Mouse (Mus musculus): ENCODE data around the gene Grap. TPM values are rescaled to one million over a fixed set of nuclear protein-coding genes. Genes with fewer than 3 reads are reported as not detected.

Grap gene
- polyA plus RNA-seq, 1 experiment, result 5.8 TPM

DNA sequence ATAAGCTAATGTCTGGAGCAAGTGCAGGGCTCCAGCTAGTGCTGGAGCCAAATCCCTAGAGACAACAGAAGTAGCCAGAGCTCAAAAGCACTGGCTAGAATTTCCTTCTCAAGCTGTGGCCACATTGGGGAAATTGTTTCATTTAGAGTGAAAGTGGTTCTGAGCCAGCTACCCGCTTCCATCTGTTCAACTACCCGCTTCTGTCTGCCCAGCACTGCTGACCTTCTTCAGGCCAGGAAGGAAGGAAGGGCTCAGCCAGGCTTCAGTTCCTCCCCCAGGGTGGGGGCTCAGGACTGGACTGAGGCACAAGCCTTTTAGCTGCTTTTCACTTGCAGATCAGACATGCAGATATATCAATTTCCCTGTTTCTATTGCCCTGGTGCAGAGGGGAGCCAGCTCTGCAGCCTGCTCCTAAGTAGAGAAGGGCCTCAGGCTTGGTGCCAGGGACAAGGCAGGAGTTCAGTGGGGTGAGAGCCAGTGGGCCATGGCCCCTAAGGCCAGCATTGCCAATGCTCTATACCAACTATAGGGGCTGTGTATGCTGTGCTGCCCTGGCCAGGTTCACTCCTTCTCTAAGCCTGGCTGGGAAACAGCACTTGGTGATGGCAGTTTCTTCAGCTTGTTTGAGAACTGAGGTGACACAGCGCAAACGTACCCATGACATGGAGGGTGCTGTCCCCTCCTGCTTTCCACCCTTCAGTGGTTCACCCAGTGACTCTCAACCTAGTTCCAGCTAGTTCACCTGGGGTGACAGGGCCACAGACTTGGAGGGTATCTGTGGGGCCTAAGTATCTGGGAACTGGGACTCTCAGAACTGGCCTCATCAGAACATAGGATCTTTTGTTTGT is 6.2 kb downstream of the Grap start:
- Histone ChIP-seq H3K4me1 (ENCODE audit: control insufficient read depth, insufficient read depth, insufficient read length, low read length) (peaks cover 26% of the 10 kb centered on the region), H3K27ac (replicated peaks; ENCODE audit: low read depth, low read length) (no peak overlapping the region; the same call in 1 of the 2 replicates), H3K4me3 (ENCODE audit: insufficient read depth, low read depth, low read length) (no peak overlapping the region)

DNA sequence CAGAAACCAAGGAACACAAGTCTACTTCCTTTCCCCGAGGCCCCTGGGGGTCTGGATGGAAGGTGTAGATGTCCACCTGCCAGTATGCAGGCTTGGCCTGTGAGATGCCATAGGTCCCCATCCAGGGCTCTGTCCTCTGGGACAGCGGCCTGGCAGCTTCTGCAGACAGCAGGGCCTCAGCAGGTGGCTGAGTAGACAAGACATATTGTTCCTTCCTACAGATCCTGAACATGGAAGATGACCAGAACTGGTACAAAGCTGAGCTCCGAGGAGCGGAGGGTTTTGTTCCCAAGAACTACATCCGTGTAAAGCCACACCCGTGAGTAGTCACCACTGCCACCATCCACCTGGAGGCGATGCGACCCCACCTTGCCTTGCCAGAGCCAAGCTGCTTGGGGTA is 6.9 kb downstream of the Grap start:
- no peak overlapping the region for H3K27ac ChIP-seq (replicated peaks; ENCODE audit: low read depth, low read length)
- H3K4me1 ChIP-seq (ENCODE audit: control insufficient read depth, insufficient read depth, insufficient read length, low read length), result peaks cover 26% of the 10 kb centered on the region
- no peak overlapping the region for H3K4me3 ChIP-seq (ENCODE audit: insufficient read depth, low read depth, low read length)

DNA sequence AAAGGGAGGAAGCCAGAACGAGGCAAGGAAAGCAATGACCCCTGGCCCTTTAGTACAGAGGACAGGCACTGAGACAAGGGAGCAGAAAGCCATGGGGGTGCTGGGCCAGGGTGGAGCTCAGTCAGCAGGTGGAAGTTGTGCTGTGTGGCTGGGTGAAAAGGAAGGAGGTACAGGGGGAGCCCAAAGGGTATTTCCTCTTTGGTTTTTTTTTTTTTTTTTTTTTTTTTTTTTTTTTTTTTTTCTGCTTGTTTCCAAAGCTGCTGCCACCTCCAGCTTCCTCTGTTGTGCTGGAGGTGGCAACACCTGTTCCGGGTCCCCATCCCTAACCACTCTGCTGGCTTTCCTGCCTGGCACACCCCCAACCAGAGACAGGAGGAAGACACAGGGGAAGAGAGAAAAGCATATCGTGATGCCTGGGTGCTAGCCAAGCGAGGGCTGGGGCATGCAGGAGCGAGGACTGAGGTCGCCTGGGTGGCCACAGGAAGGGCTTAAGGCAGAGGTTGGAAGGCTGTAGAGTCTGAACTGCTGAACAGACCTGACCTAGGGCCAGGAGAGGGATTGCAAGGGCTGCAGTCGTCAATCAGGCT is 7.8 kb downstream of the Grap start:
- no peak overlapping the region for H3K27ac ChIP-seq (replicated peaks; ENCODE audit: low read depth, low read length)
- peaks cover 24% of the 10 kb centered on the region for H3K4me1 ChIP-seq (ENCODE audit: control insufficient read depth, insufficient read depth, insufficient read length, low read length)
- H3K4me3 ChIP-seq (ENCODE audit: insufficient read depth, low read depth, low read length), result no peak overlapping the region

DNA sequence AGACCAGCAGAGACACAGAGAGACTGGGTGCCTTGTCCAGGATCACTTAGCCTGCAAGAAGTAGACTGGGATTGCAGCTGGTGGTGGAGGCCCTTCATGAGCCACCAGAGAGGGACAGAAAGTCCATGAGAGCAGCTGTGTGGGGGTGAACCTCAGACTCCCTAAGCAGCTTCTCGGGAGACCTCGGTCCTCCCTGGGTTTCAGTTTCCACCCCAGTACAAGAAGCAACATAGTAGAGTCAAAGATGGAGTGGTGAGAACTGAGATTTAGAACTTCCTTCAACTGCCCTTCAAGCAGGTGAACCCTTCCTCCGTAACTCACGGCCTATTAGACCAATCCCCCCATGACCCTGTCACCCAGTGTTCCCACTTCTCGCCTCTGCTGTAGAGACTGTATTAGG is 9.1 kb downstream of the Grap start:
- H3K4me3 ChIP-seq (ENCODE audit: insufficient read depth, low read depth, low read length), result no peak overlapping the region
- no peak overlapping the region for H3K27ac ChIP-seq (replicated peaks; ENCODE audit: low read depth, low read length)
- H3K4me1 ChIP-seq (ENCODE audit: control insufficient read depth, insufficient read depth, insufficient read length, low read length), result peaks cover 18% of the 10 kb centered on the region

DNA sequence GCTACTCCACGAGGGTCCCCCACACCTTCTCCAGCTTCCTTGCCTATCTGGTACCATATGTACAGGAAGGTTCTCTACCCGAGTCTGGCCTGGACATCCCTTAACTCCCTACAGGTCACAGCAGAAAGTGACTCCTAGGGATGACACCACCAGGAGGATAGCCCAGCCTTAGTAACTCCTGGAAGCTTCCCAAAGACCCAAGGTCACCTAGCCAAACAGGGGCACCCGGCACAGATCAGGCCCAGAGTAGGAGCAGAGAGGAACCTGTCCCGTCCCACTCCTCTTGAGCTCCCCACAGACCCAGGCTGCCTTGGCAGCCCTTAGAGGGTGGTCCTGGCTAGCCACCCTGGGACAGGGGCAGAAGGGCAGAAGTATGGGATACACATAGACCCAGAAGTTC is 12.3 kb downstream of the Grap start:
- H3K4me1 ChIP-seq (ENCODE audit: control insufficient read depth, insufficient read depth, insufficient read length, low read length), result peaks cover 3% of the 10 kb centered on the region; the same call in 1 of the 2 replicates
- H3K27ac ChIP-seq (replicated peaks; ENCODE audit: low read depth, low read length), result no peak overlapping the region
- no peak overlapping the region for H3K4me3 ChIP-seq (ENCODE audit: insufficient read depth, low read depth, low read length)

DNA sequence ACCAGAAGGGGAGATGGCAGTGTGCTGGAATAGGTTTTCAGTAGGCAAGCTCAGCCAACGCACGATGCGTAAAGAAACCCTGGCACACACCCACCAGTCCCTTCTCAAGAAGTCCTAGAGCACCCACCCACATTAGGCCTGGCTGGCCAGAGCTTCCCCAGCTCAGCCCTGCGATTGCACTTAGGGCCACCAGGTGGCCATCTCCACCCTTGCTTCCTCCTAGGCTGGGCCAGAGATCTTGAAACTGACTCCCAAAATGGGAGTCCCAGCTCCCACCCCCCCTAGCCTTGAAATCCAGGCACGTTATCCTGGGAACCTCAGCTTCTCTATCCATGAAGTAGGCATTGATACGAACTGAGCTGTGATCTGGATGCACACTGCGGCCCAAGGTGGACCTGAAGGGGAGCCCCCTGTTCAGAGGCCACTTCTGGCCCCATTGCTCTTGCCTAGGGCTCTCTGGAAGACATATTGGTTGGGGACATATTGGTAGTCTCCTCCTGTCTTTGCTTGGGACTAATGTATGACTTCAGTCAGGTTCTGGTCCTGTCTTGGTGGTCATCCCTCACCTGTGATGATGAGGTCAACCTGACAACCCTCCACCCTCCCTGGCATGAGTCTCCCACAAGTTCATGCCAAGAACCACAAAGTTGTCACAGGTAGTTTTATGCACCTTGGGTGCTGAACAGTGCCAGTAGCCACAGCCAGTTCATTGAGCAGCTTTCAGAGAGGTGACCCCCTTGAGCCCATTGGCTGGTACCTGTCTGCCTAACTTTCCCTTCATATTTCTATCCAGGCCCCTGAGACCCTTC is 13.1 kb downstream of the Grap start:
- no peak overlapping the region for H3K27ac ChIP-seq (replicated peaks; ENCODE audit: low read depth, low read length)
- H3K4me1 ChIP-seq (ENCODE audit: control insufficient read depth, insufficient read depth, insufficient read length, low read length), result no peaks in the 10 kb centered on the region
- no peak overlapping the region for H3K4me3 ChIP-seq (ENCODE audit: insufficient read depth, low read depth, low read length)

DNA sequence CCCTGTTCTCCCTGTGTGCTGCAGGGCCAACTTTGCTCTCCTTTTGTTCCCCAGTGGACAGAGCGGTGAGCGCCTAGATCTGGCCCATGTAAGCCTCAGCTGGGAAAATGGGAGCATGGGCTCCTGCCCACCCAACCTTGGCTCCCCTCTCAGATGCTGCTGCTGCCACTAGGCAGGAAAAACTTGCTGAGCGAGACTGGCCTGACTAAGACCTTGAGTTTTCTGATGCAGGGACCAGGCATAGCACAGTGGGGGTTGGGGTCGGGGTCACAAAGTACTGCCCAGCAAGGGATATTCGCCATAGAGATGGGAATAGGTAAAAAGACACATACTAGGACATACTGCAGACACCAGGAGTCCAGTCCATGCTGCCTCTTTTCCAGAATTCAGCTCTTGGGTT is 14.2 kb downstream of the Grap start:
- H3K4me3 ChIP-seq (ENCODE audit: insufficient read depth, low read depth, low read length), result no peak overlapping the region
- H3K27ac ChIP-seq (replicated peaks; ENCODE audit: low read depth, low read length), result no peak overlapping the region
- H3K4me1 ChIP-seq (ENCODE audit: control insufficient read depth, insufficient read depth, insufficient read length, low read length), result no peaks in the 10 kb centered on the region

DNA sequence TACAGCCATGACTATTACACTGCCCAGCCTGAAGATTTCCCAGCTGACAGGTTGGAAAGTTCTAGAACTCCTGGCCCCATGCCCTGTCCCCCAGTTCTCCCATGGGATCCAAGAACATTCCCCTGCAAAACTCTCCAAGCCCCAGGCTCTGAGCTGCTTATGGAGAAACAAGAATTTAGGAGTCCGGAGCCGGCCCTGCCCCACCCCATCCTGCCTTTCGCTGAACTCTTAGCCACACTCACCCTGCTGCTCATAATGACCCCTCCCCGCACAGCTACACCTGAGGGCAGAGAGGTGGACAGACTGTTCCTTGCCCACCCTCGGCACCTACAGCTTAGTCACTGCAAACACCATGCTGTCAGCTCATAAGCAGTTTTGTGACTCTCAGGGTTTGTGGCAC is 14.7 kb downstream of the Grap start:
- H3K4me1 ChIP-seq (ENCODE audit: control insufficient read depth, insufficient read depth, insufficient read length, low read length), result no peaks in the 10 kb centered on the region
- no peak overlapping the region for H3K4me3 ChIP-seq (ENCODE audit: insufficient read depth, low read depth, low read length)
- no peak overlapping the region for H3K27ac ChIP-seq (replicated peaks; ENCODE audit: low read depth, low read length)

DNA sequence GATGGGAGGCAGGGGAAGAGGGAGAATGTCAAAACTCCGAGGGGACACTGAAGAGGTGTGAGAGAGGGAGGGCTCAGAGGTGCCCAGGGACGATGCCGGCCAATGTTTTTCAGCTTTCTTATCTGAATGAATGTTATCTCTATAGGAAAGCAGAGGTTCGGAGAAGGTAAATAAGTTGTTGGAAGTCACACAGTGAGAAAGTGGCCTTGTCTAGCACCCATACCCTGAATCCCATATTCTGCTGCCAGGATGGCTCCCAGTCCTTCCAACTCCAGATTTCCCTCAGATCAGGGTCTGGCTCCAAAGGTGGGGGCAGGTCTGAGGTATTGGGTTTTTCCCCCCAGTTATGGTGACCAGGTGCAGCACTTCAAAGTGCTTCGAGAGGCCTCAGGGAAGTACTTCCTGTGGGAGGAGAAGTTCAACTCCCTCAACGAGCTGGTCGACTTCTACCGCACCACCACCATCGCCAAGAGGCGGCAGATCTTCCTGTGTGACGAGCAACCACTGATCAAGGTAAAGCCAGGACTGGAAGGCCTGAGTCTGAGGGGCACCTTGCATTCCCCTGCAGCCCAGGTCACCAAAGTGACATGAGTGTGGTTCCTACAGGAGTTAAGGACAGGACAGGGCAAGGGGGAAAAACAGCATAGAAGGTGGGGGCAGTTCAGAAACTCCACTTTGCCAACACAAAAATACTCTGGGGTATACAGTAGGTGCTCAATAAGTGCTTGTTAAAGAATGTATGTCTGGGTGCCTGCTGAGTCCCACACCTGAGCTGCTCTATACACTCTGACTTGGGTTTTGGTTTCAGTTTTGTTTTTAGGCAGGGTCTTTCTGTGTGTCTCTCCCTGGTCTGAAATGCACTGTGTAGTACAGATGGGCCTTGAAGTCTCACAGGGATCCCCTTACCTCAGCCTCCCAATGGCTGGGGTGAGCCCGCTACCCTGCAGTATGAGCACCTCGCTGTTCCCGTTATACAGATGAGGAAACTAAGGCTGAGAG is 16.7 kb downstream of the Grap start:
- Histone ChIP-seq H3K4me3 (ENCODE audit: insufficient read depth, low read depth, low read length) (no peak overlapping the region), H3K27ac (replicated peaks; ENCODE audit: low read depth, low read length) (no peak overlapping the region), H3K4me1 (ENCODE audit: control insufficient read depth, insufficient read depth, insufficient read length, low read length) (no peaks in the 10 kb centered on the region)

DNA sequence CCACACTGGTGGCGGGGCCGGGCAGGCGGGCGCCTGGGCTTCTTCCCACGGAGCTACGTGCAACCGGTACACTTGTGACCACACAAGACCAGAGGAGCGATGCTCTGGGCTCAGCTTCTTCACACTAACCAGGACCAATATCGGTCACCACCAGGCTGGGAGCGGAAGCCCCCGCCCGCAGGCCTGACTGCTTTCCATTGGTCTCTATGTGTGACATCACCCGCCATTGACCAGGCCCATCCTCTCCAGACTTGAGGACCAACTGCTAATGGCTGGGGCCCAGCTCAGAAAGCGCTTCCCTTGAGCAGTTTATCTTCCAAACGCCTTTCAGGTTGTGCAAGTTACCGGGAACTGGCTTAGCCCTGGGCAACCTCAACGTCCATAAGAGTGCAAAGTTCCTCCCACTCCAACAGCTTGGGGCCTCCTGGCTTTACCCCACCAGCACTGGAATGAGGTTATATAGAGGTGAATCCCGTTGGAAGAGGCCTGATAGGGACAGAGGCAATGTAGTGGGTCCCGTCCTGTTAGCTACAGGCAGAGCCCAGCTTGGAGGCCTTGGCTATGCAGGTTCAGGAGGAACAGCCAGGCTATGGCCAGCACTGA is 18.8 kb downstream of the Grap start:
- no peaks in the 10 kb centered on the region for H3K4me1 ChIP-seq (ENCODE audit: control insufficient read depth, insufficient read depth, insufficient read length, low read length)
- no peak overlapping the region for H3K27ac ChIP-seq (replicated peaks; ENCODE audit: low read depth, low read length)
- no peak overlapping the region for H3K4me3 ChIP-seq (ENCODE audit: insufficient read depth, low read depth, low read length)

DNA sequence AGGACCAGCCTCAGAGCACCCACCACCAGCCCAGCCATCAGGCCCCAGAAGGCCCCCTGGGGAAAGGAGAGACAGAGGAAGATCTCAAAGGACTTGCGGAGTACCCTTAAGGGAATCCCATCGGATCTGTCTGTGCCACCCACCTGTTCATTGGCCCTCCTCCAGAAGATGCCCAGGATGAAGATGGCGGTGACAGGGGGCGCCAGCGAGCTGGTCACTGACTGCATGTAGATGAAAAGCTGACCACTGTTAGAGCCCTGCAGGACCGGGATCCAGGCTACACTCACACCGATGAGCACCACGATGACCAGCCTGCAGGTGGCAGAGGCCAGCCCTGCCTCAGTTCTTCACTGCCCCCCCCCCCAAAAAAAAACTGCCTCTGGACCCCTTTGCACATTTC is 20.6 kb downstream of the Grap start:
- Histone ChIP-seq H3K27ac (replicated peaks; ENCODE audit: low read depth, low read length) (no peak overlapping the region), H3K4me1 (ENCODE audit: control insufficient read depth, insufficient read depth, insufficient read length, low read length) (no peaks in the 10 kb centered on the region), H3K4me3 (ENCODE audit: insufficient read depth, low read depth, low read length) (no peak overlapping the region)

DNA sequence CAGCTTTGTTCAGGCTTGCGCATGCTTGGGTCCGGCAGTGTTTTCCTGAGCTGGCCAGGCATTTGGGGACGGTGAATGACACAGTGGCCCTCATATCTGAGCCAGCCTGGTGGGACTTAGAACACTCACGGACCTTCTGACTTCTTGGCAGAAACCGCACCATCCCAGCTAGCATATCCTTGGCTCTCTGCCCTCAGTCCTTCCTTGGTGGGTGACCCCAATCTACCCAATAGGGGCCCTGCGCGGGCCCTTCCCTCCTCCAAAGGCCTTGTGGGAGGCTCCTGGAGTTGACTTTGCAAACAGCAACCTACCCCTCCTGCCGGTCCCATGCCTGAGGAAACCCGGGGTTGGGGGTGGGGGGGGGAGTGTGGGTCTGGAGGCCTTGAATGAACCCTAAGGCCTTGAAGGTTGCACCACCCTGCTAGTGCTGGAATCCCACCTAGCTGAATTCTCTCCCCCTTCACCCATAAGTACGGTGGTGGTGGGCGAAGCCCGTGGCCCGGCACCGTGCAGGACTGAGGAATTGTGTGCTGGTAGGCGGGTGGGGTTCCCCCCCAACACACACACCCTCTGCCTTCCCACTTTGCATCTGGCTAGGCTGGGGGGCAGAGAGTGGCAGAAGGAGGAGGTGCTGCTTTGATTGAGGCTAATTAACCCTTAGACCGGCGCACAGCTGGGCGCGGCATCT is 21.2 kb downstream of the Grap start:
- H3K27ac ChIP-seq (replicated peaks; ENCODE audit: low read depth, low read length), result no peak overlapping the region
- no peak overlapping the region for H3K4me3 ChIP-seq (ENCODE audit: insufficient read depth, low read depth, low read length)
- no peaks in the 10 kb centered on the region for H3K4me1 ChIP-seq (ENCODE audit: control insufficient read depth, insufficient read depth, insufficient read length, low read length)

DNA sequence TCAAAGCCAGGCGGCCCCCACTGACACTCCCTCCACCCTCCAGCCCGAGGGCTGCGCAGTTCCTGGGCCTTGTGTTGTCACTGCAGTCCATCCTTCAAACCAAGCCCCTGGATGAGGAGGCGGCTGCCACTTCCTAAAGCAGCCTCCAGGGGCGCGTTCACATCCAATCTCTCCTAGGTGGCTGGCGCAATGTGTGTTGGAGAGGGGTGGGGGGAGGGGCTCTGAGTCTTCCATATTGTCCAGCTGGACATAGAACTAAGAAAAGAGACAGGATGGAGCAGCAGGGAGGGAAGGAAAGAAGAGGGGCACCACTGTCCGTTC is 21.7 kb downstream of the Grap start:
- Histone ChIP-seq H3K4me1 (ENCODE audit: control insufficient read depth, insufficient read depth, insufficient read length, low read length) (no peaks in the 10 kb centered on the region), H3K4me3 (ENCODE audit: insufficient read depth, low read depth, low read length) (no peak overlapping the region), H3K27ac (replicated peaks; ENCODE audit: low read depth, low read length) (no peak overlapping the region)

DNA sequence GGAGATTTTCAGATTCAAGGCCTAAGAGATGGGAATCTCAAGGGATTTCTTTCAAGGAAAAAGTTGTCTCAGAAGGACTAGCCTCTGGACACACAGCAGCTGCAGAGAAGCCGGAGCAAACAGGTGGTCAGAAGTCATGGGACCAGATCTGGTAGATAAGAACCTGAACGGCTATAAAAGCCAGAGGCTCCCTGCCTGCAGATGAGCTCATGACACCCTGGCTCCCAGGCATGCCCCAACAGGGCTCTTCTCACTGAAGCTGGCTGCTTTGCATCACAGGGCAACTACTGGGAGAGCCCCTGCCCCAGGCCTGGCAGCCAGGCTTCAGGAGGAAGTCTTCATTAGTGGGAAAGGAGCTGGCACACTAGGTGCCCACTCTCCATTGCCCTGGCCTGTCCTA is 22.3 kb downstream of the Grap start:
- Histone ChIP-seq H3K4me1 (ENCODE audit: control insufficient read depth, insufficient read depth, insufficient read length, low read length) (no peaks in the 10 kb centered on the region), H3K27ac (replicated peaks; ENCODE audit: low read depth, low read length) (no peak overlapping the region), H3K4me3 (ENCODE audit: insufficient read depth, low read depth, low read length) (no peak overlapping the region)
